Mouse (Mus musculus) forelimb bud, embryonic 11.5 days (tissue): Measurements from ENCODE around the gene Nek1.
"Not testable (repeated sequence)": the region's sequence is repeated elsewhere in the genome, so short reads cannot be mapped to it uniquely, and the experiment has no call there.

Source experiments
- DNase-seq: peaks from one replicate; pipeline ENCODE4 v3.0.0-alpha.2; 2012; ENCODE audit warnings: low read depth, low spot score

Gene Nek1

GRCm38 (mm10) chr8:60984260-60985010 lies 8.6 kb upstream of the Nek1 start:
- DNase-seq, result not testable (repeated sequence)

- DNase-seq, result peak; percentile 78
Observed at GRCm38 (mm10) chr8:60992561-60992909, 460 bp upstream of the Nek1 start.

GRCm38 (mm10) chr8:60993639-60993986 lies 618 bp downstream of the Nek1 start:
- DNase-seq, result no peak

- DNase-seq, result no peak
Observed at GRCm38 (mm10) chr8:60996468-60996867, 3.5 kb downstream of the Nek1 start.

- peak; percentile 59 for DNase-seq
Observed at GRCm38 (mm10) chr8:61041951-61042350, 49.0 kb downstream of the Nek1 start.

- no peak for DNase-seq
Observed at GRCm38 (mm10) chr8:61043874-61044273, 50.9 kb downstream of the Nek1 start.

GRCm38 (mm10) chr8:61046816-61047215 lies 53.8 kb downstream of the Nek1 start:
- no peak for DNase-seq

- no peak for DNase-seq
Observed at GRCm38 (mm10) chr8:61053017-61053416, 60.0 kb downstream of the Nek1 start.

- DNase-seq, result no peak
Observed at GRCm38 (mm10) chr8:61054313-61054712, 61.3 kb downstream of the Nek1 start.

- no peak for DNase-seq
Observed at GRCm38 (mm10) chr8:61056997-61057396, 64.0 kb downstream of the Nek1 start.

GRCm38 (mm10) chr8:61059143-61059542 lies 66.1 kb downstream of the Nek1 start:
- DNase-seq, result no peak

GRCm38 (mm10) chr8:61060412-61060811 lies 67.4 kb downstream of the Nek1 start:
- DNase-seq, result no peak

- DNase-seq, result no peak
Observed at GRCm38 (mm10) chr8:61075059-61075458, 82.1 kb downstream of the Nek1 start.

GRCm38 (mm10) chr8:61110496-61110895 lies 117.5 kb downstream of the Nek1 start:
- no peak for DNase-seq

- no peak for DNase-seq
Observed at GRCm38 (mm10) chr8:61111940-61112339, 118.9 kb downstream of the Nek1 start.

- DNase-seq, result no peak
Observed at GRCm38 (mm10) chr8:61121631-61122030, 128.6 kb downstream of the Nek1 start.

GRCm38 (mm10) chr8:61127299-61127861 lies 134.4 kb downstream of the Nek1 start:
- no peak for DNase-seq

GRCm38 (mm10) chr8:61132561-61133134 lies 139.7 kb downstream of the Nek1 start:
- DNase-seq, result no peak

- no peak for DNase-seq
Observed at GRCm38 (mm10) chr8:61141869-61142268, 148.9 kb downstream of the Nek1 start.

- DNase-seq, result no peak
Observed at GRCm38 (mm10) chr8:61142302-61142701, 149.3 kb downstream of the Nek1 start.

- DNase-seq, result no peak
Observed at GRCm38 (mm10) chr8:61142845-61143244, 149.8 kb downstream of the Nek1 start.

GRCm38 (mm10) chr8:61148728-61149127 lies 155.7 kb downstream of the Nek1 start:
- no peak for DNase-seq

GRCm38 (mm10) chr8:61150596-61150995 lies 157.6 kb downstream of the Nek1 start:
- no peak for DNase-seq
